Mouse (Mus musculus) midbrain, embryonic 12.5 days (tissue): ENCODE measurements around the gene Mei1. TPM values are rescaled to one million over a fixed set of nuclear protein-coding genes. Genes with fewer than 3 reads are reported as not detected.
A peak's percentile ranks its signal among the peaks of the same experiment; 100 is the strongest.
"Not testable (repeated sequence)": the region's sequence is repeated elsewhere in the genome, so short reads cannot be mapped to it uniquely, and the experiment has no call there.

Experiments used
- ATAC-seq: fragments of 200-750 bp; cut with Nextera tagmentation; 2 replicates; pipeline ENCODE4 v1.8.0; 2017; ENCODE audit warnings: low read depth, moderate TSS enrichment, moderate library complexity; ENCODE audit not compliant: low FRiP score
- H3K27ac ChIP-seq: fragments of 300-500 bp; sonication (generic); replicated peaks from 2 replicates; pipeline ENCODE4 v1.5.1; 2016; ENCODE audit warnings: mild to moderate bottlenecking
- H3K27me3 ChIP-seq: fragments of 300-500 bp; sonication (generic); 2 replicates; pipeline ENCODE4 v1.6.1; 2016; ENCODE audit warnings: mild to moderate bottlenecking
- H3K36me3 ChIP-seq: fragments of 300-500 bp; sonication (generic); 2 replicates; pipeline ENCODE4 v1.6.1; 2016
- H3K4me1 ChIP-seq: fragments of 300-500 bp; sonication (generic); 2 replicates; pipeline ENCODE4 v1.6.1; 2016
- H3K4me2 ChIP-seq: fragments of 300-500 bp; sonication (generic); replicated peaks from 2 replicates; pipeline ENCODE4 v1.6.1; 2016; ENCODE audit warnings: mild to moderate bottlenecking, moderate library complexity
- H3K4me3 ChIP-seq: fragments of 300-500 bp; sonication (generic); 2 replicates; pipeline ENCODE4 v1.5.1; 2016; ENCODE audit warnings: mild to moderate bottlenecking
- H3K9ac ChIP-seq: fragments of 300-500 bp; sonication (generic); replicated peaks from 2 replicates; pipeline ENCODE4 v1.6.1; 2016; ENCODE audit warnings: mild to moderate bottlenecking, moderate library complexity
- H3K9me3 ChIP-seq: fragments of 300-500 bp; sonication (generic); 2 replicates; pipeline ENCODE4 v1.6.1; 2016; ENCODE audit warnings: mild to moderate bottlenecking
- WGBS: fragments of 180-500 bp; shearing (Covaris S2); methylation state at CpG from one replicate; pipeline ENCODE4 v1.1.7; 2016; 5-methylcytosine and 5-hydroxymethylcytosine counted together
- polyA plus RNA-seq: library from polyadenylated mRNA; unstranded; fragments of >200 nt; fragmentation: Nextera tagmentation; extraction: Ambion mirVana; gene quantifications from 2 replicates; pipeline ENCODE4 v1.2.1, GENCODE M21; 2016

Gene Mei1
- polyA plus RNA-seq, 1 experiment from 2014 or later: 0.05 TPM

DNA sequence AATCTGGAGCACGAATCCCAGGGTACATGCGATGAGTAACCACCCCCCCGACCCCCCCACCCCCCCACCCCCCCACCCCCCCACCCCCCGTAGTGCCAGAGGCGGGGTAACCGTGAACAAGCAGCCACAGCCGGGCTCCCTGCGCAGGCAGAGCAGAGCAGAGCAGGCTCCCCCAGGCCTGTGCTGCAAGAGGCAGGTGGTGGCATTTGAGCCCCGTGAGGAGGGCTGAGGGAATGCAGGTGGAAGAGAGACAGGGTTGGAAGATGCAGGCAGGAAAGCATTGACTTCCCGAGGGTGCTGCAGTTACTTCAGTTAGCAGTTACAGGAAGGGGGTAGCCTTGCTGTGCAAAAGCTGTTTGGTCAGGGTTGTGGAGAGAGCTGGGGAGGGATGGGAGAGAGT lies 17.5 kb downstream of the Mei1 start:
- ATAC-seq: no peak
- Histone ChIP-seq H3K27me3 (peaks cover 6% of the 10 kb centered on the region; the same call in 1 of the 2 replicates), H3K4me1 (0 out of 2 replicates have a peak, but pooled peaks cover 3% of the 10 kb centered on the region), H3K4me2 (no peak overlapping the region), H3K9me3 (no peaks in the 10 kb centered on the region), H3K4me3 (no peak overlapping the region), H3K36me3 (no peaks in the 10 kb centered on the region), H3K9ac (no peak overlapping the region), H3K27ac (no peak overlapping the region)
- WGBS: 8% methylated on average over 9 of the region's 10 CpGs

- Histone ChIP-seq H3K27me3 (peaks cover 6% of the 10 kb centered on the region; the same call in 1 of the 2 replicates), H3K4me3 (no peak overlapping the region), H3K27ac (no peak overlapping the region), H3K4me1 (0 out of 2 replicates have a peak, but pooled peaks cover 3% of the 10 kb centered on the region), H3K9me3 (no peaks in the 10 kb centered on the region), H3K9ac (no peak overlapping the region), H3K36me3 (no peaks in the 10 kb centered on the region), H3K4me2 (no peak overlapping the region)
- WGBS: 78% methylated on average over 7 of the region's 7 CpGs
- ATAC-seq: no peak
Measured at GRCm38 (mm10) chr15:82091061-82091460, 21.3 kb downstream of the Mei1 start.

- H3K4me1 ChIP-seq: no peaks in the 10 kb centered on the region
Measured at GRCm38 (mm10) chr15:82106953-82107555, 37.3 kb downstream of the Mei1 start.

GRCm38 (mm10) chr15:82120544-82120943 lies 50.7 kb downstream of the Mei1 start:
- Histone ChIP-seq H3K27me3 (peaks cover 9% of the 10 kb centered on the region; the same call in 1 of the 2 replicates), H3K4me1 (no peaks in the 10 kb centered on the region), H3K4me2 (no peak overlapping the region), H3K4me3 (no peak overlapping the region), H3K27ac (no peak overlapping the region), H3K9ac (no peak overlapping the region), H3K9me3 (no peaks in the 10 kb centered on the region), H3K36me3 (no peaks in the 10 kb centered on the region)
- ATAC-seq: no peak
- WGBS: 89% methylated on average over 8 of the region's 8 CpGs

More at GRCm38 (mm10) chr15:82106953-82107555, 37.3 kb downstream of the Mei1 start:
- no peaks in the 10 kb centered on the region for H3K9me3 ChIP-seq
- H3K4me3 ChIP-seq: no peak overlapping the region
- 0 out of 2 replicates have a peak, but pooled peaks cover 6% of the 10 kb centered on the region for H3K27me3 ChIP-seq
- H3K27ac ChIP-seq: no peak overlapping the region
- H3K36me3 ChIP-seq: no peaks in the 10 kb centered on the region
- 22% methylated on average over 8 of the region's 8 CpGs for WGBS
- no peak for ATAC-seq
- H3K4me2 ChIP-seq: no peak overlapping the region
- no peak overlapping the region for H3K9ac ChIP-seq

DNA sequence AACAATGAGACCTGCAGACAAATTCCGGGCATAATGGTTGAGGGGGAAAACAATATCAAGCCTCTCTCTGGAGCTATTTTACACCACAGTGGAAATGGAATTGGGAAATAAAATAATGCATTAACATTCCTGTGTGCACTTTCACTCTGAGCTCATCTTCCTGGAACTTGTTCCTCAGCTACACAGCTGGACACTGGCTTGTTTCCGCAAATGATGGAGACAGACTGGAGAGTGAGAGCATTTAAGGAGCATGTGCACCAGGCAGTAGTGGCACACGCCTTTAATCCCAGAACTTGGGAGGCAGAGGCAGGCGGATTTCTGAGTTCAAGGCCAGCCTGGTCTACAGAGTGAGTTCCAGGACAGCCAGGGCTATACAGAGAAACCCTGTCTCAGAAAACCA lies 56.9 kb downstream of the Mei1 start:
- H3K4me3 ChIP-seq, H3K9ac ChIP-seq, H3K27me3 ChIP-seq, ATAC-seq, H3K27ac ChIP-seq, H3K36me3 ChIP-seq, H3K9me3 ChIP-seq: not testable (repeated sequence)
- Histone ChIP-seq H3K4me2 (peak overlapping the region; percentile 93; the same call in 1 of the 2 replicates), H3K4me1 (peaks cover 18% of the 10 kb centered on the region)
- 84% methylated on average over 4 of the region's 4 CpGs for WGBS

DNA sequence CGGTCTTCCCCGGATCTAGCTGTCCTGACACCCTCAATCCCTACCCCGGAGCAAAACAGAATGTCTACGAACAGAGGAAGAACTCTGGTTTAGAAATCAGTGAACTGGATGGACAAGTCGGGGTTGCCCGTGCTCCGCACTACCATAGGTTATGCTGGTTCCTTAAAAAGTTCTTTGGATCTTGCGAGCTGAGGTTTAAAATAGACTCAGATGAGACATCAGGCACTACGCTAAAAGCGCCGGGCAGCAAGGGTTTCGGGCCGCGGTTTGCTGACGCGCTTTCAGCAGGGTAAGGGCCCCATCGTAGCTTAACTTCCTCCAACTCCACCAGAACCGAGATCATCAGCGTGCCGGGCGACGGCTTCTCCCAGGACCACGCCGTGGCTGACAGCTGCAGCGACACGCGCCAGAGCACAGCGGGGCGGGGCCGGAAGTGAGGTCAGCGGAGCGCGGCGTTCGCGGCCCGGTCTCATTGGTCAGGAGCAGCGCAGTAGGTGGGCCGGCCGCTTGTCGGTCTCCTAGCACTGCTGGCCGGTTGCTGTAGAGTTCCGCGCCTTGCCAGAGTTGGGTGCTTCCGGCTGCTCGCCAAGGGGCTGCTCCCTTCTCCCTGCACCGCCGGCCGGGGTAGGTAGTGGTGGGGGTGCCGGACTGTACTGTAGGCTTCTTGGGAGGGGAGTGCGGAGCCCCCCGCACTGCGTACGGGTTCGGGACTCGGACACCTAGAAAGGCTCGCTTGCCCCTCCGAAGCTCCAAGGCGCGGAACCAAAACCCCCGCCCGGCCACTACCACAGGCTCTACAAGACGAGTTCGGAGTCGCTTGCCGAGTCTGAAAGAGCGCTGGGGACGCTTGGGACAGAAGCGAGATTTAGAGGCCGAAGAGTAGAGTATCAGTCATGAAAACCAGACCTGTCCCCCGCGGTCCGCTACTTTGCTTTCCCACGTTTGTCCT lies 57.9 kb downstream of the Mei1 start, which contains the start of gene Ccdc134:
Gene Ccdc134 (plus strand): TSS at position 497 of the 949 bp plus-strand sequence.
- H3K4me1 ChIP-seq: peaks cover 18% of the 10 kb centered on the region
- peak within 1 kb of the TSS; percentile 60 for H3K27ac ChIP-seq
- peak; percentile 99 for ATAC-seq
- no peaks in the 10 kb centered on the region for H3K9me3 ChIP-seq
- H3K27me3 ChIP-seq: peaks cover 9% of the 10 kb centered on the region
- H3K36me3 ChIP-seq: peaks cover 10% of the 10 kb centered on the region; the same call in 1 of the 2 replicates
- 2% methylated on average over 74 of the region's 74 CpGs for WGBS
- H3K4me2 ChIP-seq: peak within 1 kb of the TSS; percentile 93
- peak within 1 kb of the TSS; percentile 66 for H3K9ac ChIP-seq
- peak within 1 kb of the TSS; percentile 61 for H3K4me3 ChIP-seq

DNA sequence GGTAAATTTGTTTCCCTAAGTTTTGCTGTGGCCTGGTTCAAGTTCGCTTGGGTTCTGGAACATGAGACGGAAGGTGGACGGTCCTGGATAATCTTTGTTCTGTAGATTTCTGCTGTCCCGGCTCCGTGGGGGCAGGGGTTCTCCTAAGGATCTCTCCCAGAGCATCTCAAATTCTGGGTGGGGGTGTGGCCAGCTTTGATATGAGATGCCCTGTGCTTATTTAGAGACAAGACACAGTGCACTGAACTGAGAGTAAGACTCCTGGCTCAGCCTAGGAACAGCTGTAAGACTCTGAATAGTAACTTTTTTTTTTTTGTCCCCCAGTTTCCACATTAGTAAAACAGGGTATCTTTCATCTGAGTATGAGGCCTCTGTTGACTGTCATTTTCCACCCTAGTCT lies 58.6 kb downstream of the Mei1 start:
- Histone ChIP-seq H3K4me1 (peaks cover 18% of the 10 kb centered on the region), H3K27me3 (peaks cover 9% of the 10 kb centered on the region), H3K27ac (no peak overlapping the region), H3K36me3 (peaks cover 10% of the 10 kb centered on the region; the same call in 1 of the 2 replicates), H3K9ac (peak overlapping the region; percentile 66), H3K9me3 (no peaks in the 10 kb centered on the region), H3K4me2 (peak overlapping the region; percentile 93), H3K4me3 (peak overlapping the region; percentile 61)
- WGBS: 3% methylated on average over 5 of the region's 5 CpGs
- ATAC-seq: no peak

GRCm38 (mm10) chr15:82130599-82130998 lies 60.8 kb downstream of the Mei1 start:
- Histone ChIP-seq H3K4me3 (no peak overlapping the region), H3K4me2 (no peak overlapping the region), H3K36me3 (peaks cover 13% of the 10 kb centered on the region), H3K27me3 (peaks cover 4% of the 10 kb centered on the region), H3K9me3 (no peaks in the 10 kb centered on the region), H3K27ac (no peak overlapping the region), H3K4me1 (peaks cover 18% of the 10 kb centered on the region), H3K9ac (no peak overlapping the region)
- no peak for ATAC-seq
- 75% methylated on average over 7 of the region's 7 CpGs for WGBS

GRCm38 (mm10) chr15:82135372-82135771 lies 65.6 kb downstream of the Mei1 start:
- no peak overlapping the region for H3K9ac ChIP-seq
- H3K27ac ChIP-seq: no peak overlapping the region
- H3K27me3 ChIP-seq: no peaks in the 10 kb centered on the region
- H3K36me3 ChIP-seq: peaks cover 13% of the 10 kb centered on the region
- H3K4me1 ChIP-seq: no peaks in the 10 kb centered on the region
- no peak for ATAC-seq
- H3K4me3 ChIP-seq: no peak overlapping the region
- no peak overlapping the region for H3K4me2 ChIP-seq
- WGBS: 89% methylated on average over 4 of the region's 4 CpGs
- no peaks in the 10 kb centered on the region for H3K9me3 ChIP-seq

DNA sequence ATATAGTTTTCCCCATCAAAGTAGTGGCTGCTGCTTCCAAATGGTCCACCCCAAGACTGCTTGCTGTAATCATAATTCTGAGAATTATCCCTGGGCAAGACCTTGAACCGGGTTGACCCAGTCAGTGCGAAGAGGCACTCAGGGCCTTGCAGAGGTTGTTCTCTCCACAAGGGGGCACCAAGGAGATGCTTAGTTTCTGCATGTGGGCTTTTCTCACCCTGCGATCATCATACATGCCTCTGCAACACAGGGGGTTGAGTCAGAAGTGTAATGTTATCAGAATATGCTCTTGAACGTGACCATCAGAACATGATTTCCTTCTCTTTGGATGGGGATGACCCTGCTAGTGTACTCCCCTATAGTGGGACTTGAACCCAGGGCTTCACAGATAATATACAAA lies 68.8 kb downstream of the Mei1 start:
- H3K4me2 ChIP-seq: no peak overlapping the region
- 57% methylated on average over 4 of the region's 4 CpGs for WGBS
- peaks cover 9% of the 10 kb centered on the region for H3K36me3 ChIP-seq
- no peak for ATAC-seq
- H3K9ac ChIP-seq: no peak overlapping the region
- no peak overlapping the region for H3K27ac ChIP-seq
- no peaks in the 10 kb centered on the region for H3K27me3 ChIP-seq
- no peak overlapping the region for H3K4me3 ChIP-seq
- H3K4me1 ChIP-seq: 0 out of 2 replicates have a peak, but pooled peaks cover 1% of the 10 kb centered on the region
- H3K9me3 ChIP-seq: no peaks in the 10 kb centered on the region

DNA sequence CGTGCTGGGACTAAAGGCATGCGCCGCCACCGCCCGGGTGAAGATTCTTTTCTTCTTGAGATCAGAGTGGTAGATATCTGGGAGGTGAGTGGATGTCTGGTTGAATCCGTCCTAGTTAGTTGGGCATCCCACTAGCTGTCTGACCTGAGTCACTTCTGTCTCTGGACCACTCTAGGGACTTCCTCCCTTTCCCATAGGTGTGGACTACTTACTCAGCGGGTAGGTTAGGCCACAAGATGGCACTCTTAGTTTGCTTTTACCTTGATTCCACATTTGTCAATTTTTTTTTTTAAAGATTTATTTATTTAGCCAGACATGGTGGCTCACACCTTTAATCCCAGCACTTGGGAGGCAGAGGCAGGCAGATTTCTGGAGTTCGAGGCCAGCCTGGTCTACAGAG lies 69.4 kb downstream of the Mei1 start:
- Histone ChIP-seq H3K36me3 (peaks cover 6% of the 10 kb centered on the region), H3K27ac (no peak overlapping the region), H3K9me3 (no peaks in the 10 kb centered on the region), H3K9ac (no peak overlapping the region), H3K27me3 (no peaks in the 10 kb centered on the region), H3K4me1 (peaks cover 7% of the 10 kb centered on the region), H3K4me2 (no peak overlapping the region), H3K4me3 (no peak overlapping the region)
- 93% methylated on average over 8 of the region's 8 CpGs for WGBS
- no peak for ATAC-seq

GRCm38 (mm10) chr15:82140355-82140754 lies 70.6 kb downstream of the Mei1 start:
- H3K9ac ChIP-seq: no peak overlapping the region
- WGBS: 90% methylated on average over 3 of the region's 3 CpGs
- no peak for ATAC-seq
- H3K27me3 ChIP-seq: no peaks in the 10 kb centered on the region
- no peak overlapping the region for H3K27ac ChIP-seq
- no peak overlapping the region for H3K4me3 ChIP-seq
- H3K9me3 ChIP-seq: no peaks in the 10 kb centered on the region
- no peak overlapping the region for H3K4me2 ChIP-seq
- peaks cover 6% of the 10 kb centered on the region for H3K36me3 ChIP-seq
- H3K4me1 ChIP-seq: peaks cover 18% of the 10 kb centered on the region
